Mouse (Mus musculus) neural tube, embryonic 14.5 days (tissue): ENCODE measurements around the gene Kdm4b. TPM values are rescaled to one million over a fixed set of nuclear protein-coding genes. Genes with fewer than 3 reads are reported as not detected.

Experiments used
- ATAC-seq: fragments of 200-750 bp; cut with Nextera tagmentation; 2 replicates; pipeline ENCODE4 v1.8.0; 2017; ENCODE audit warnings: low read depth, mild to moderate bottlenecking, moderate TSS enrichment, moderate library complexity
- H3K27ac ChIP-seq: fragments of 300-500 bp; sonication (generic); 2 replicates; pipeline ENCODE4 v1.5.1; 2014; ENCODE audit warnings: low read depth, mild to moderate bottlenecking, control low read depth, low read length, moderate library complexity, mixed read lengths
- H3K27me3 ChIP-seq: fragments of 300-500 bp; sonication (generic); 2 replicates; pipeline ENCODE4 v1.6.1; 2014; ENCODE audit warnings: low read length; ENCODE audit not compliant: control insufficient read depth, insufficient read depth
- H3K36me3 ChIP-seq: fragments of 300-500 bp; sonication (generic); 2 replicates; pipeline ENCODE4 v1.6.1; 2014; ENCODE audit warnings: low read length, mixed read lengths; ENCODE audit not compliant: control insufficient read depth, insufficient read depth
- H3K4me1 ChIP-seq: fragments of 300-500 bp; sonication (generic); 2 replicates; pipeline ENCODE4 v1.6.1; 2014; ENCODE audit warnings: low read length; ENCODE audit not compliant: control insufficient read depth, insufficient read depth
- H3K4me2 ChIP-seq: fragments of 300-500 bp; sonication (generic); 2 replicates; pipeline ENCODE4 v1.6.1; 2014; ENCODE audit warnings: mild to moderate bottlenecking, low read depth, low read length, control low read depth
- H3K4me3 ChIP-seq: fragments of 300-500 bp; sonication (generic); 2 replicates; pipeline ENCODE4 v1.5.1; 2014; ENCODE audit warnings: low read depth, low read length, control low read depth, mixed read lengths
- H3K9ac ChIP-seq: fragments of 300-500 bp; sonication (generic); replicated peaks from 2 replicates; pipeline ENCODE4 v1.6.1; 2014; ENCODE audit warnings: low read depth, mild to moderate bottlenecking, control low read depth, low read length, mixed read lengths
- H3K9me3 ChIP-seq: fragments of 300-500 bp; sonication (generic); 2 replicates; pipeline ENCODE4 v1.6.1; 2016; ENCODE audit warnings: low read length; ENCODE audit not compliant: control insufficient read depth
- WGBS: fragments of 180-500 bp; shearing (Covaris S2); extraction: QIAGEN DNeasy Blood & Tissue Kit; methylation state at CpG from one replicate; pipeline ENCODE4 v1.1.7; 2014; 5-methylcytosine and 5-hydroxymethylcytosine counted together
- polyA plus RNA-seq: library from polyadenylated mRNA; unstranded; fragments of >200 nt; fragmentation: Nextera tagmentation; extraction: Ambion mirVana; gene quantifications from 2 replicates; pipeline ENCODE4 v1.2.1, GENCODE M21; 2014

Kdm4b gene
- polyA plus RNA-seq: 58.6 and 66.1 TPM in 2 replicates

- peak within 1 kb of the TSS; percentile 91 for H3K4me3 ChIP-seq
- WGBS: under 1% methylated on average over 57 of the region's 57 CpGs
- peak within 1 kb of the TSS; percentile 91 for H3K27ac ChIP-seq
- H3K27me3 ChIP-seq: no peaks in the 10 kb centered on the region
- ATAC-seq: peak; percentile 100
- peak within 1 kb of the TSS; percentile 92 for H3K9ac ChIP-seq
- H3K4me2 ChIP-seq: peak within 1 kb of the TSS; percentile 86
- peaks cover 27% of the 10 kb centered on the region for H3K4me1 ChIP-seq
- H3K9me3 ChIP-seq: no peaks in the 10 kb centered on the region
- H3K36me3 ChIP-seq: no peaks in the 10 kb centered on the region
Observed at GRCm38 (mm10) chr17:56325450-56326152, at the start of gene Kdm4b. Gene Kdm4b, plus strand, starts transcription at chr17:56326062.

GRCm38 (mm10) chr17:56276643-56277566, 49.0 kb upstream of the Kdm4b start, which contains the start of gene Ticam1:
Gene Ticam1, minus strand, starts transcription at chr17:56276786.
- H3K27ac ChIP-seq: 0 out of 2 replicates have a peak within 1 kb of the TSS, but pooled peaks have one; percentile 16
- WGBS: 13% methylated on average over 15 of the region's 21 CpGs
- ATAC-seq: peak; percentile 79

GRCm38 (mm10) chr17:56277567-56277893, 48.3 kb upstream of the Kdm4b start:
- H3K36me3 ChIP-seq: no peaks in the 10 kb centered on the region
- no peaks in the 10 kb centered on the region for H3K9me3 ChIP-seq
- 44% methylated on average over 2 of the region's 2 CpGs for WGBS
- H3K4me1 ChIP-seq: no peaks in the 10 kb centered on the region
- no peak overlapping the region for H3K9ac ChIP-seq
- H3K4me2 ChIP-seq: no peak overlapping the region; the same call in 1 of the 2 replicates
- H3K4me3 ChIP-seq: no peak overlapping the region
- no peak for ATAC-seq
- no peaks in the 10 kb centered on the region for H3K27me3 ChIP-seq
- no peak overlapping the region for H3K27ac ChIP-seq

More at GRCm38 (mm10) chr17:56276643-56277566, 49.0 kb upstream of the Kdm4b start, which contains the start of gene Ticam1:
- H3K4me2 ChIP-seq: peak within 1 kb of the TSS; percentile 59
- no peaks in the 10 kb centered on the region for H3K27me3 ChIP-seq
- peak within 1 kb of the TSS; percentile 35 for H3K4me3 ChIP-seq
- H3K36me3 ChIP-seq: no peaks in the 10 kb centered on the region
- H3K4me1 ChIP-seq: no peaks in the 10 kb centered on the region
- H3K9me3 ChIP-seq: no peaks in the 10 kb centered on the region
- H3K9ac ChIP-seq: peak within 1 kb of the TSS; percentile 50

- no peaks in the 10 kb centered on the region for H3K4me1 ChIP-seq
- no peak for ATAC-seq
- 93% methylated on average over 5 of the region's 5 CpGs for WGBS
- H3K4me3 ChIP-seq: no peak overlapping the region
- H3K9ac ChIP-seq: no peak overlapping the region
- no peak overlapping the region for H3K4me2 ChIP-seq
- no peaks in the 10 kb centered on the region for H3K36me3 ChIP-seq
- H3K27ac ChIP-seq: no peak overlapping the region
- H3K9me3 ChIP-seq: no peaks in the 10 kb centered on the region
- H3K27me3 ChIP-seq: no peaks in the 10 kb centered on the region
Observed at GRCm38 (mm10) chr17:56278340-56278739, 47.5 kb upstream of the Kdm4b start.

GRCm38 (mm10) chr17:56279481-56280155, 46.2 kb upstream of the Kdm4b start:
- Histone ChIP-seq H3K9me3 (no peaks in the 10 kb centered on the region), H3K4me2 (no peak overlapping the region), H3K27ac (no peak overlapping the region), H3K36me3 (no peaks in the 10 kb centered on the region), H3K9ac (no peak overlapping the region), H3K27me3 (no peaks in the 10 kb centered on the region), H3K4me1 (no peaks in the 10 kb centered on the region), H3K4me3 (no peak overlapping the region)
- no peak for ATAC-seq
- WGBS: 94% methylated on average over 12 of the region's 12 CpGs

- Histone ChIP-seq H3K27ac (no peak overlapping the region), H3K4me2 (no peak overlapping the region), H3K9ac (no peak overlapping the region), H3K36me3 (no peaks in the 10 kb centered on the region), H3K27me3 (no peaks in the 10 kb centered on the region), H3K9me3 (no peaks in the 10 kb centered on the region), H3K4me3 (no peak overlapping the region), H3K4me1 (no peaks in the 10 kb centered on the region)
- no peak for ATAC-seq
- WGBS: 90% methylated on average over 12 of the region's 12 CpGs
Observed at GRCm38 (mm10) chr17:56281193-56281592, 44.7 kb upstream of the Kdm4b start.

- H3K9ac ChIP-seq: no peak overlapping the region
- H3K9me3 ChIP-seq: no peaks in the 10 kb centered on the region
- no peak for ATAC-seq
- H3K4me1 ChIP-seq: no peaks in the 10 kb centered on the region
- H3K27me3 ChIP-seq: no peaks in the 10 kb centered on the region
- WGBS: 77% methylated on average over 4 of the region's 4 CpGs
- H3K27ac ChIP-seq: no peak overlapping the region
- no peak overlapping the region for H3K4me2 ChIP-seq
- H3K4me3 ChIP-seq: no peak overlapping the region
- no peaks in the 10 kb centered on the region for H3K36me3 ChIP-seq
Observed at GRCm38 (mm10) chr17:56282802-56283201, 43.1 kb upstream of the Kdm4b start.

- H3K27me3 ChIP-seq: no peaks in the 10 kb centered on the region
- no peak overlapping the region for H3K4me2 ChIP-seq
- H3K9ac ChIP-seq: no peak overlapping the region
- no peak for ATAC-seq
- 89% methylated on average over 8 of the region's 8 CpGs for WGBS
- no peak overlapping the region for H3K27ac ChIP-seq
- no peak overlapping the region for H3K4me3 ChIP-seq
- H3K4me1 ChIP-seq: no peaks in the 10 kb centered on the region
- no peaks in the 10 kb centered on the region for H3K36me3 ChIP-seq
- no peaks in the 10 kb centered on the region for H3K9me3 ChIP-seq
Observed at GRCm38 (mm10) chr17:56283316-56283715, 42.5 kb upstream of the Kdm4b start.
